Mouse (Mus musculus) embryonic facial prominence, embryonic 12.5 days (tissue): ENCODE data around the gene Stk31. TPM values are rescaled to one million over a fixed set of nuclear protein-coding genes. Genes with fewer than 3 reads are reported as not detected.
"Not testable (repeated sequence)": the region's sequence is repeated elsewhere in the genome, so short reads cannot be mapped to it uniquely, and the experiment has no call there.

Source experiments
- ATAC-seq: fragments of 200-750 bp; cut with Nextera tagmentation; 2 replicates; pipeline ENCODE4 v1.8.0; 2017; ENCODE audit not compliant: insufficient number of reproducible peaks, insufficient read depth, low FRiP score, low TSS enrichment
- H3K27ac ChIP-seq: fragments of 300-500 bp; sonication (generic); 2 replicates; pipeline ENCODE4 v1.5.1; 2016; ENCODE audit warnings: mild to moderate bottlenecking
- H3K27me3 ChIP-seq: fragments of 300-500 bp; sonication (generic); 2 replicates; pipeline ENCODE4 v1.6.1; 2016; ENCODE audit warnings: mild to moderate bottlenecking, moderate library complexity
- H3K36me3 ChIP-seq: fragments of 300-500 bp; sonication (generic); 2 replicates; pipeline ENCODE4 v1.6.1; 2016; ENCODE audit warnings: mild to moderate bottlenecking
- H3K4me1 ChIP-seq: fragments of 300-500 bp; sonication (generic); 2 replicates; pipeline ENCODE4 v1.6.1; 2016
- H3K4me2 ChIP-seq: fragments of 300-500 bp; sonication (generic); replicated peaks from 2 replicates; pipeline ENCODE4 v1.6.1; 2016; ENCODE audit warnings: mild to moderate bottlenecking, moderate library complexity
- H3K4me3 ChIP-seq: fragments of 300-500 bp; sonication (generic); 2 replicates; pipeline ENCODE4 v1.5.1; 2016; ENCODE audit warnings: mild to moderate bottlenecking
- H3K9ac ChIP-seq: fragments of 300-500 bp; sonication (generic); 2 replicates; pipeline ENCODE4 v1.6.1; 2016; ENCODE audit warnings: mild to moderate bottlenecking, moderate library complexity
- H3K9me3 ChIP-seq: fragments of 300-500 bp; sonication (generic); 2 replicates; pipeline ENCODE4 v1.6.1; 2016; ENCODE audit warnings: mild to moderate bottlenecking, moderate library complexity
- WGBS: fragments of 180-500 bp; shearing (Covaris S2); methylation state at CpG from one replicate; pipeline ENCODE4 v1.1.7; 2016; 5-methylcytosine and 5-hydroxymethylcytosine counted together
- polyA plus RNA-seq: library from polyadenylated mRNA; unstranded; fragments of >200 nt; fragmentation: Nextera tagmentation; extraction: Ambion mirVana; gene quantifications from 2 replicates; pipeline ENCODE4 v1.2.1, GENCODE M21; 2016

Gene Stk31
- polyA plus RNA-seq, 1 experiment from 2014 or later, result 0.15 TPM

DNA sequence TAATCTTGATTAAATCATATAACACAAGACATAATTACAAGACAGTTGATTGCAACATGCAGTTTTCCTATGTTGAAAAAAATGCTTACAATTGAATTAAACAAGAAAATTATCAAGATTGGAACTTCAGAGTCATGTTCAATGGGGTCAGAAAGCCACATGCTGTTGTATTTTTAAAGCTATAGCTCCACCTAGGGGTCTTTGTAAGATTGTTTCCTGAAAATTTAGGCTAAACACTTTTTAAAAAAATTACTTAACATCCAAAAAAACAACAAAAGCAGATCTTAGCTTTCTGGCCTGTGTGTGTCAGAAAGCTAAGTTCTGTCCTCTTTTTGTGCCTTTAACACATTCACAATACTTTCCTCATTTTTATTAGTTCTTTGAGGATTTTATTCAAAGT lies 3.0 kb downstream of the Stk31 start:
- no peak overlapping the region for H3K9ac ChIP-seq
- H3K27me3 ChIP-seq, result no peaks in the 10 kb centered on the region
- ATAC-seq, result no peak
- peaks cover 3% of the 10 kb centered on the region; the same call in 1 of the 2 replicates for H3K9me3 ChIP-seq
- no peak overlapping the region for H3K4me2 ChIP-seq
- no peak overlapping the region for H3K4me3 ChIP-seq
- H3K36me3 ChIP-seq, result no peaks in the 10 kb centered on the region
- H3K4me1 ChIP-seq, result no peaks in the 10 kb centered on the region
- no peak overlapping the region for H3K27ac ChIP-seq

DNA sequence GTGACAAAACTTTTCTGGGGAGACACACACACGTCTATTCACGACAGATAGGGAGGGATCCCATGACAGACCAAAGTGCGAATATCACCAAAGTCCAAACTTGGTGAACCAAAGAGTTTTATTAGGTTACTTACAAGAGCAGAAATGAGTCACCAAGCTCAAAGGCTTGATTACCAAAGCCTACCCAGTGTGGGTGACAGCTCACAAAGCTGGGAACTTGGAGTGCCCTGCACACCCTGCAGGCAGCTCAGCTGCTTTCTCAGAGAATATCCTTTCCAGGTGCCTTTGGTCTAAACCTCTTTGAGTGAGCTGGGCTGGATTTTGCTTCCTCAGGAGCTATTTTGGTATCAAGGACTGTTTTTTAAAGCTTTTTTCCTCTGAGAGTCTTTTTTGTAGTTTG lies 15.4 kb downstream of the Stk31 start:
- H3K4me3 ChIP-seq, result no peak overlapping the region
- no peak overlapping the region for H3K9ac ChIP-seq
- no peak overlapping the region for H3K4me2 ChIP-seq
- no peaks in the 10 kb centered on the region for H3K9me3 ChIP-seq
- WGBS, result 85% methylated on average over 3 of the region's 3 CpGs
- no peaks in the 10 kb centered on the region for H3K4me1 ChIP-seq
- no peak for ATAC-seq
- no peaks in the 10 kb centered on the region for H3K36me3 ChIP-seq
- H3K27me3 ChIP-seq, result no peaks in the 10 kb centered on the region
- no peak overlapping the region for H3K27ac ChIP-seq

DNA sequence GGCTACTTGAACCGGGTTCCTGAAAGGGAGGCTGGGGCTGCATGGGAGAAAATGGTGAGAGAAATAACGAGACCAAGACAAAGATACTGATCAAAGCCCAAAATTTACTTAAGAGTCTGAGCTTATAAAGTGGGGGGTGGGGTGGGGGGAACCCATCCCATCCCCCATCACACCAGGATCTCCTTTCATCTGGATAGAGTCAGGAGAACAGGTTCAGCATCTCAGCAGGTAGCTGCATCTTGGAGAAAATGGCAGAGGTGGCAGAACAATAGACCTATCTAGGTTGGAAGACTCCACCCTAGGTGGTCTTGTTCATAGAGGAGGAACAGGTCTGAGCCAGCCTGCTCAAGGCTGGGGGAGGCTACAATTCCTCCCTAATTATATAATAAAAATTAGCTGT lies 17.6 kb downstream of the Stk31 start:
- H3K27me3 ChIP-seq, ATAC-seq, H3K4me1 ChIP-seq, H3K36me3 ChIP-seq, H3K9me3 ChIP-seq, H3K4me3 ChIP-seq, H3K4me2 ChIP-seq, H3K27ac ChIP-seq, H3K9ac ChIP-seq: not testable (repeated sequence)
- WGBS, result 61% methylated on average over 2 of the region's 2 CpGs

DNA sequence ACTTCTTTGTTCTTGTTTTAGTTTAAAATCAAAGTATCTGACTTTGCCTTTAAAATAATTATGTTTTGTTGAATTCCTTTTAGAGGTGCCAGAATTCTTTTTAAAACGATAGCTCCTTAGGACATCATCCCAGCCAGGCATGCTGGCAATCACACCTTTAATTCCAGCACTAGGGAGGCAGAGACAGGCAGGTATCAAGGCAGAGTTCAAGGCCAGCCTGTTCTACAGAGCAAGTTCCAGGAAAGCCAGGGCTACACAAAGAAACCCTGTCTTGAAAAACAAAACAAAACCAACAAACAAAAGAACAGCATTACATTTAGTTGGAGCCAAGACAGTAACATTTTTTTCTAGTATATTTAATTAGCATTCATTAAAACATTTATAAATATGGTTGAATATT lies 20.6 kb downstream of the Stk31 start:
- H3K9me3 ChIP-seq, result no peaks in the 10 kb centered on the region
- no peak for ATAC-seq

DNA sequence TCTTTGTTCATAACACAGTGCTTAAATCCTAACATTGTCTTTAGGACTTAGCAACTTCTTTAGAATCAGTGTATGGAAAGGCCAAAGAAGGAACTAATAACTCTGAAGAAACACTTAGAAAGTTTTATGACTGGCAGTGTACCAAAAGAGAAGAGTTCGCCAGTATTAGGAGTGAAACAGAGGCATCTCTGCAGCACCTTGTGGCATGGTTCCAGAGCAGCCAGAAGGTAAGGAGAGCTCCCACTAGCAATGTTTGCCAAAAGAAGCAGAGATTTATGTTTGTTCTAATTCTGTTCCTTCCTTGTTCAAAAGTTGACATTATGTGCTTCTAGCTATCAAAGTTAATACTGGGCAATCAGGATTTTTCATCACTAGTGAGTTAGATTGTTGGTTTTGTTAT lies 41.9 kb downstream of the Stk31 start:
- H3K9me3 ChIP-seq, result no peaks in the 10 kb centered on the region
- H3K4me1 ChIP-seq, result no peaks in the 10 kb centered on the region
- H3K36me3 ChIP-seq, result no peaks in the 10 kb centered on the region
- no peak overlapping the region for H3K4me2 ChIP-seq
- H3K4me3 ChIP-seq, result no peak overlapping the region
- no peak overlapping the region for H3K27ac ChIP-seq
- WGBS, result 82% methylated on average over 1 of the region's 1 CpGs
- H3K27me3 ChIP-seq, result no peaks in the 10 kb centered on the region
- H3K9ac ChIP-seq, result no peak overlapping the region
- ATAC-seq, result no peak

More for the DNA sequence above, 20.6 kb downstream of the Stk31 start:
- H3K4me1 ChIP-seq, result no peaks in the 10 kb centered on the region
- H3K36me3 ChIP-seq, result no peaks in the 10 kb centered on the region
- H3K27ac ChIP-seq, result no peak overlapping the region
- H3K9ac ChIP-seq, result no peak overlapping the region
- no peaks in the 10 kb centered on the region for H3K27me3 ChIP-seq
- WGBS, result 73% methylated on average over 1 of the region's 1 CpGs
- no peak overlapping the region for H3K4me2 ChIP-seq
- H3K4me3 ChIP-seq, result no peak overlapping the region

DNA sequence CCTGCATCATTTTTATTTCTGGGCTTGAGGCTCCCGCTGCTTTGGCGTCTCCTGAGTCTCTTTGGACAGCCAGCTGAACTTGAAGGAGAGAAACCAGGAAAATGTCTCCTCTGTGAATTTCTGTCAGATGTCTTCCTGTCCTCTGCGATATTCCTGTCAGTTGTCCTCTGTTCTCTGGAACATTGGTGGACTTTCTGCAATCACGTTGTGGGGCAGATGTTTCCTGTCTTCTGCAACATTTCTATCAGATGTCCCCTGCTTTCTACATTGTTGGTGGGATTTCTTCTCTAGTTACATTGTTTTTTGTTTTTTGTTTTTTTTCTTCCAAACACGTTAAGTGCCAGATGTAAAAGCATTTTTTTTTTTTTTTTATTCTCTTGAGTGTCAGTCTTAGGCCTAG lies 62.7 kb downstream of the Stk31 start:
- WGBS, result 75% methylated on average over 5 of the region's 5 CpGs
- Histone ChIP-seq H3K9ac (no peak overlapping the region), H3K9me3 (no peaks in the 10 kb centered on the region), H3K4me1 (no peaks in the 10 kb centered on the region), H3K36me3 (no peaks in the 10 kb centered on the region), H3K4me2 (no peak overlapping the region), H3K4me3 (no peak overlapping the region), H3K27me3 (no peaks in the 10 kb centered on the region), H3K27ac (no peak overlapping the region)
- no peak for ATAC-seq

DNA sequence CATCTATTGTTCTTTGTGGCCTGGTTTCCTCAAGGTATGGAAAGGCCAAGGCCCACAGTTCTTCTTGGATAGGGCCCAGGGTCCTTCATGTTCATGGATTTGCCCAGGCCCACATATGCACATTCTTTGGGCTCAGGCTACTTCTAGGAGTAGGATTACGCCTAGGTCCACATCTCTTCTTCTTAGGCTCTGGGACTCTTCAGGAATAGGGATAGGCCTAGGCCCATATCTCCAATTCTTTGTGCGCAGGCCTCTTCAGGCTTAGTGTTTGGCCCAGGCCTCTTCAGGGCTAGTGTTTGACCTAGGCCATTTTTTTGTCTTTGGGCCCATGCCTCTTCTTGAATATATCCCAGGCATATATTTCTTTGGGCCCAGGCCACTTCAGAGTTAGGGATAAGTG lies 87.8 kb downstream of the Stk31 start:
- Histone ChIP-seq H3K36me3 (no peaks in the 10 kb centered on the region), H3K4me2 (no peak overlapping the region), H3K4me3 (no peak overlapping the region), H3K27me3 (no peaks in the 10 kb centered on the region), H3K9me3 (no peaks in the 10 kb centered on the region), H3K4me1 (no peaks in the 10 kb centered on the region), H3K27ac (no peak overlapping the region), H3K9ac (no peak overlapping the region)
- no peak for ATAC-seq
- 94% methylated on average over 2 of the region's 2 CpGs for WGBS

DNA sequence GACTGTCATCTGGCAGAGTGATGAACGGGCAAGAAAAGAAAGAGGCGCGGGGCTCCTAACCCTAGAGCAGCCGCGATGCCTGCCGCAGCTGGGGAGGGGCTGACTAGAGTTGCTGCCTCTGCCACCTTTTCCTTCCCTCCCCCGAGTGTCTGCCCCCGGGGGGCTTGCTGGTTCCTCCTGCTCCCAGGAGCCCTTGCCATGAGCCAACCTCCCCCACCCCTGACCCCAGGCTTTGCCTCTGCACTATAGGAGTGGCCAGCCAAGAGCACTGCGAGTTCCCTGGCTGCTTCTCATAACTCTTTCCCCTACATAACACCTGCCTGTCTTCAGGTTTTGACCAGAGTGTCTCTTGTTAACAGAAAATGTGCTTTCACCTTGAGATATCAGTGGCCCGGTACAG lies 96.1 kb downstream of the Stk31 start:
- H3K27ac ChIP-seq, result no peak overlapping the region
- H3K36me3 ChIP-seq, result no peaks in the 10 kb centered on the region
- no peak for ATAC-seq
- H3K9ac ChIP-seq, result no peak overlapping the region
- H3K9me3 ChIP-seq, result no peaks in the 10 kb centered on the region
- H3K27me3 ChIP-seq, result no peaks in the 10 kb centered on the region
- no peak overlapping the region for H3K4me2 ChIP-seq
- whole genome bisulfite sequencing, result 91% methylated on average over 10 of the region's 10 CpGs
- no peaks in the 10 kb centered on the region for H3K4me1 ChIP-seq
- H3K4me3 ChIP-seq, result no peak overlapping the region

DNA sequence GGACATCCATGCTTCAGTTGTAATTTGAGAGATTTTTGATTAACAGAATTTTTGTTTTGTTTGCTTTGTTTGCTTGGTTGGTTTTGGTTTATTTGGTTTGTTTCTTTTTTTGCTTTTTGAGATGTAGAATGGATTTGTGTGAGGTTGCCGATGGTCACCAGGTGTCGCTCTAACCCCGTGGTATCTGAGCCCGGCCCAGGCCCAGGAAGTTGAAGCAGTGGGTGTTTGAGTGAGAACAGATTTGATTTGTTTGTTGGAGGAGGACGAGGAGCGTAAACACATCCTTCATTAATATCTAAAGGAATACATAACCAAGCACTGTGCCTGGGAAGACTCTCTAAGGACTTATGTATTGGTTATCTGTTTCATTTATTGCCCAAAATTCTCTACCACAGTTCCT lies 123.6 kb downstream of the Stk31 start:
- WGBS, result 4% methylated on average over 6 of the region's 6 CpGs
- no peak overlapping the region for H3K4me2 ChIP-seq
- no peak for ATAC-seq
- H3K9me3 ChIP-seq, result no peaks in the 10 kb centered on the region
- no peak overlapping the region for H3K27ac ChIP-seq
- no peak overlapping the region for H3K4me3 ChIP-seq
- no peaks in the 10 kb centered on the region for H3K36me3 ChIP-seq
- no peaks in the 10 kb centered on the region for H3K4me1 ChIP-seq
- H3K27me3 ChIP-seq, result no peaks in the 10 kb centered on the region
- H3K9ac ChIP-seq, result no peak overlapping the region

Other genes starting within 250 kb of the Stk31 start
- 109 TPM in 2 replicates for gene Igf2bp3, start 180.6 kb upstream of the Stk31 start, polyA plus RNA-seq
- gene Tra2a, start 131.6 kb upstream of the Stk31 start, polyA plus RNA-seq, result 138 and 147 TPM in 2 replicates
- 7.8 and 8.3 TPM in 2 replicates for gene Ccdc126, start 76.3 kb upstream of the Stk31 start, polyA plus RNA-seq
- gene Fam221a, start 27.9 kb upstream of the Stk31 start, polyA plus RNA-seq, result 6.6 and 10.6 TPM in 2 replicates